Mouse (Mus musculus) MEL (cell line): ENCODE data around the gene Creg1.

Experiments
- CTCF ChIP-seq, 3 experiments: IDR thresholded peaks in 2 of 3; conservative IDR thresholded peaks in 1 of 3; 2 replicates each; pipeline ENCODE4 v1.5.1; 2011 to 2012; ENCODE audit warnings: low read length in 3 of 3, low read depth in 2 of 3, mild to moderate bottlenecking in 2 of 3, improper control_type of control experiment in 1 of 3, inconsistent platforms in 1 of 3, mixed read lengths in 1 of 3, moderate library complexity in 1 of 3; ENCODE audit not compliant: control insufficient read depth in 1 of 3, insufficient read depth in 1 of 3, poor library complexity in 1 of 3, severe bottlenecking in 1 of 3
- ELF1 ChIP-seq: IDR thresholded peaks from 2 replicates; pipeline ENCODE4 v1.6.1; 2014; ENCODE audit warnings: low read depth, mild to moderate bottlenecking, inconsistent platforms, low read length, improper control_type of control experiment, moderate library complexity
- POLR2A ChIP-seq, 2 experiments: IDR thresholded peaks; 2 replicates each; pipeline ENCODE4 v1.6.1; 2011 to 2012; ENCODE audit warnings: low read length in 2 of 2, mild to moderate bottlenecking in 2 of 2, control low read depth in 1 of 2, improper control_type of control experiment in 1 of 2, low read depth in 1 of 2, moderate library complexity in 1 of 2; ENCODE audit not compliant: control insufficient read depth in 1 of 2, insufficient read depth in 1 of 2, poor library complexity in 1 of 2
- TBP ChIP-seq: IDR thresholded peaks from 2 replicates; pipeline ENCODE4 v1.8.0; 2011; ENCODE audit warnings: low read depth, low read length, improper control_type of control experiment
- USF1 ChIP-seq: IDR thresholded peaks from 2 replicates; pipeline ENCODE4 v1.6.1; 2014; ENCODE audit warnings: low read depth, mild to moderate bottlenecking, inconsistent platforms, low read length, improper control_type of control experiment, moderate library complexity
- ZC3H11A ChIP-seq: IDR thresholded peaks from 2 replicates; pipeline ENCODE4 v1.6.1; 2012; ENCODE audit warnings: low read depth, mild to moderate bottlenecking, inconsistent platforms, low read length, improper control_type of control experiment
- ZNF384 ChIP-seq: IDR thresholded peaks from 2 replicates; pipeline ENCODE4 v1.6.1; 2012; ENCODE audit warnings: low read depth, mild to moderate bottlenecking, inconsistent platforms, low read length, improper control_type of control experiment

DNA sequence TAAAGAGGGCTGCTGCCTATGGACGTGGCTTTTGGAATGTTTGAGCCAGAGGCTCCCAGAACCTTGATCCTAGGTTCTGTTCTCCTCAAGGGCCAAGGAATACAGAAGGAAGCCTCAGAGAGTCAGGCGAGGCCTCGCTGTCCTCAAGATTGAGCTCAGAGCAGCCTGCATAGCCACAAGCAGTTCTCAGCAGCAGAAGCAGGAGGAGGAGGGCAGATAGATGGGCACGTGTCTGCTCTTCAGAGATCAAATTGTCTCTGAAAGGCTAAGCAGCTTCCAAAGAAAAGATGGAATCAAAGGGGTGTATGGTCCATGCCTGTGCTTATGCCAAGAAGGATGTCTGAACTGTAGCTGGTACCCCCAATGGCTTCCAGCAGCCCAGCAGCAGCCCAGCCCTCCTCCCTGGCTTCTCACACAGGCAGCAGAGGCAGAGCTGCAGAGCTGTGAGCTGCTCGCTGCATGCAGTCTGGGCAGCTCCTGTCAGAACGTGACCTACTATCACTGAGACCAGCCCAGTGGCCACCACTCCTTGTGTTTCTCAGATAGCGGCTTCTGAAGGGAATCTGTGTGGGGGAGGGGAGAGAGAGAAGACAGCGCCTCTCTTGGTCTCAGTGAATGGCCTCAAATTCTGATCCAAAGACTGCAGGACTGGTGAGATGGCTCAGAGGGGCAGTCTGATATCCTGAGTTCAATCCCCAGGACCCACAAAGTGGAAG, 54.8 kb downstream of the Creg1 start:
- TF ChIP-seq CTCF (IDR thresholded peaks at IDR 0.05 in 2 of 3, conservative IDR thresholded peaks at IDR 0.05 in 1 of 3; ENCODE audit: control insufficient read depth in 1 of 3, insufficient read depth in 1 of 3, low read depth in 2 of 3, low read length in 3 of 3, poor library complexity in 1 of 3, severe bottlenecking in 1 of 3) (no peak), TBP (no peak), ZNF384 (no peak), USF1 (no peak), ELF1 (no peak), POLR2A (IDR thresholded peaks at IDR 0.05; ENCODE audit: control insufficient read depth in 1 of 2, insufficient read depth in 1 of 2, low read depth in 1 of 2, low read length in 2 of 2, poor library complexity in 1 of 2) (no peak), ZC3H11A (no peak)
